Mouse (Mus musculus): Measurements from ENCODE around the gene Tcf7l2. TPM values are rescaled to one million over a fixed set of nuclear protein-coding genes. Genes with fewer than 3 reads are reported as not detected.

Tcf7l2 gene
- total and polyA plus RNA-seq, 3 experiments: 2.3 to 16.9 (median 13.0) TPM

- no peak overlapping the region; the same call in 1 of the 2 replicates for H3K4me3 ChIP-seq (ENCODE audit: low read depth, low read length)
- no peak for DNase-seq (ENCODE audit: low spot score)
- no peak for ATAC-seq (ENCODE audit: extremely low read depth, insufficient number of reproducible peaks, low FRiP score, poor library complexity, severe bottlenecking)
- peaks cover 3% of the 10 kb centered on the region for H3K9me3 ChIP-seq (replicated peaks)
- no peaks in the 10 kb centered on the region; the same call in 1 of the 2 replicates for H3K4me1 ChIP-seq (ENCODE audit: insufficient read depth, low read depth, low read length)
- TF ChIP-seq CTCF (IDR thresholded peaks at IDR 0.05; ENCODE audit: low read depth, low read length) (no peak), TAL1 (conservative IDR thresholded peaks at IDR 0.05; ENCODE audit: low read depth, low read length) (no peak), POLR2AphosphoS5 (IDR thresholded peaks at IDR 0.05; ENCODE audit: insufficient replicate concordance, low read depth, low read length) (no peak), GATA2 (IDR thresholded peaks at IDR 0.05; ENCODE audit: borderline replicate concordance, low read depth, low read length) (no peak), GATA1 (IDR thresholded peaks at IDR 0.05; ENCODE audit: borderline replicate concordance, low read length) (no peak)
- no peaks in the 10 kb centered on the region for H3K36me3 ChIP-seq (replicated peaks)
- peaks cover 20% of the 10 kb centered on the region for H3K27me3 ChIP-seq (ENCODE audit: insufficient read depth, low read length)
Measured at GRCm38 (mm10) chr19:55895317-55895716, 153.7 kb downstream of the Tcf7l2 start.

GRCm38 (mm10) chr19:55895807-55896420 lies 154.3 kb downstream of the Tcf7l2 start:
- H3K9me3 ChIP-seq (replicated peaks): peaks cover 3% of the 10 kb centered on the region
- peaks cover 20% of the 10 kb centered on the region for H3K27me3 ChIP-seq (ENCODE audit: insufficient read depth, low read length)
- no peak overlapping the region for H3K4me3 ChIP-seq (ENCODE audit: low read depth, low read length)
- H3K36me3 ChIP-seq (replicated peaks): no peaks in the 10 kb centered on the region
- no peak for ATAC-seq (ENCODE audit: extremely low read depth, insufficient number of reproducible peaks, low FRiP score, poor library complexity, severe bottlenecking)
- DNase-seq (ENCODE audit: low spot score): no peak
- no peaks in the 10 kb centered on the region; the same call in 1 of the 2 replicates for H3K4me1 ChIP-seq (ENCODE audit: insufficient read depth, low read depth, low read length)
- TF ChIP-seq GATA1 (IDR thresholded peaks at IDR 0.05; ENCODE audit: borderline replicate concordance, low read length) (no peak), CTCF (IDR thresholded peaks at IDR 0.05; ENCODE audit: low read depth, low read length) (no peak), GATA2 (IDR thresholded peaks at IDR 0.05; ENCODE audit: borderline replicate concordance, low read depth, low read length) (no peak)

GRCm38 (mm10) chr19:55896629-55897028 lies 155.0 kb downstream of the Tcf7l2 start:
- no peak for ATAC-seq (ENCODE audit: extremely low read depth, insufficient number of reproducible peaks, low FRiP score, poor library complexity, severe bottlenecking)
- DNase-seq (ENCODE audit: low spot score): no peak
- Histone ChIP-seq H3K4me3 (ENCODE audit: low read depth, low read length) (no peak overlapping the region), H3K27me3 (ENCODE audit: insufficient read depth, low read length) (peaks cover 18% of the 10 kb centered on the region), H3K36me3 (replicated peaks) (no peaks in the 10 kb centered on the region), H3K9me3 (replicated peaks) (peaks cover 3% of the 10 kb centered on the region), H3K4me1 (ENCODE audit: insufficient read depth, low read depth, low read length) (no peaks in the 10 kb centered on the region; the same call in 1 of the 2 replicates)
- TF ChIP-seq POLR2AphosphoS5 (IDR thresholded peaks at IDR 0.05; ENCODE audit: insufficient replicate concordance, low read depth, low read length) (no peak), GATA1 (IDR thresholded peaks at IDR 0.05; ENCODE audit: borderline replicate concordance, low read length) (no peak), CTCF (IDR thresholded peaks at IDR 0.05; ENCODE audit: low read depth, low read length) (no peak), TAL1 (conservative IDR thresholded peaks at IDR 0.05; ENCODE audit: low read depth, low read length) (no peak), GATA2 (IDR thresholded peaks at IDR 0.05; ENCODE audit: borderline replicate concordance, low read depth, low read length) (no peak)

- ATAC-seq (ENCODE audit: extremely low read depth, insufficient number of reproducible peaks, low FRiP score, poor library complexity, severe bottlenecking) (no peak), DNase-seq (ENCODE audit: low spot score) (no peak)
- Histone ChIP-seq H3K27me3 (ENCODE audit: insufficient read depth, low read length) (peaks cover 2% of the 10 kb centered on the region; the same call in 1 of the 2 replicates), H3K4me1 (ENCODE audit: insufficient read depth, low read depth, low read length) (no peaks in the 10 kb centered on the region), H3K9me3 (replicated peaks) (peaks cover 4% of the 10 kb centered on the region; the same call in 1 of the 2 replicates), H3K36me3 (replicated peaks) (no peaks in the 10 kb centered on the region), H3K4me3 (ENCODE audit: low read depth, low read length) (no peak overlapping the region)
- no peak for TF ChIP-seq TAL1 (conservative IDR thresholded peaks at IDR 0.05; ENCODE audit: low read depth, low read length)
- no peak for TF ChIP-seq GATA2 (IDR thresholded peaks at IDR 0.05; ENCODE audit: borderline replicate concordance, low read depth, low read length)
- TF ChIP-seq CTCF (IDR thresholded peaks at IDR 0.05; ENCODE audit: low read depth, low read length): no peak
- TF ChIP-seq GATA1 (IDR thresholded peaks at IDR 0.05; ENCODE audit: borderline replicate concordance, low read length): no peak
- TF ChIP-seq POLR2AphosphoS5 (IDR thresholded peaks at IDR 0.05; ENCODE audit: insufficient replicate concordance, low read depth, low read length): no peak
Measured at GRCm38 (mm10) chr19:55902573-55903385, 161.2 kb downstream of the Tcf7l2 start.

- DNase-seq (ENCODE audit: low spot score) (no peak), ATAC-seq (ENCODE audit: extremely low read depth, insufficient number of reproducible peaks, low FRiP score, poor library complexity, severe bottlenecking) (no peak)
- Histone ChIP-seq H3K9me3 (replicated peaks) (peaks cover 12% of the 10 kb centered on the region; the same call in 1 of the 2 replicates), H3K27me3 (ENCODE audit: insufficient read depth, low read length) (peaks cover 3% of the 10 kb centered on the region), H3K36me3 (replicated peaks) (no peaks in the 10 kb centered on the region), H3K4me1 (ENCODE audit: insufficient read depth, low read depth, low read length) (no peaks in the 10 kb centered on the region), H3K4me3 (ENCODE audit: low read depth, low read length) (no peak overlapping the region)
- TF ChIP-seq CTCF (IDR thresholded peaks at IDR 0.05; ENCODE audit: low read depth, low read length): peak; percentile 28; the same call in 1 of the 2 replicates
- TF ChIP-seq GATA1 (IDR thresholded peaks at IDR 0.05; ENCODE audit: borderline replicate concordance, low read length): no peak
- TF ChIP-seq POLR2AphosphoS5 (IDR thresholded peaks at IDR 0.05; ENCODE audit: insufficient replicate concordance, low read depth, low read length): no peak
Measured at GRCm38 (mm10) chr19:55909039-55909438, 167.4 kb downstream of the Tcf7l2 start.

GRCm38 (mm10) chr19:55911941-55912340 lies 170.3 kb downstream of the Tcf7l2 start:
- ATAC-seq (ENCODE audit: extremely low read depth, insufficient number of reproducible peaks, low FRiP score, poor library complexity, severe bottlenecking) (no peak), DNase-seq (ENCODE audit: low spot score) (no peak)
- TF ChIP-seq CTCF (IDR thresholded peaks at IDR 0.05; ENCODE audit: low read depth, low read length) (no peak), GATA2 (IDR thresholded peaks at IDR 0.05; ENCODE audit: borderline replicate concordance, low read depth, low read length) (no peak)
- Histone ChIP-seq H3K36me3 (replicated peaks) (no peaks in the 10 kb centered on the region), H3K4me1 (ENCODE audit: insufficient read depth, low read depth, low read length) (no peaks in the 10 kb centered on the region), H3K27me3 (ENCODE audit: insufficient read depth, low read length) (peaks cover 3% of the 10 kb centered on the region), H3K4me3 (ENCODE audit: low read depth, low read length) (no peak overlapping the region), H3K9me3 (replicated peaks) (peaks cover 12% of the 10 kb centered on the region; the same call in 1 of the 2 replicates)

All from G1E (cell line).